Mouse (Mus musculus) c-Kit-positive CD71-positive TER-119-negative erythroid progenitor cells, embryonic 14.5 days (primary cell): ENCODE results near the gene Rps6kb2.
"Not testable (repeated sequence)": the region's sequence is repeated elsewhere in the genome, so short reads cannot be mapped to it uniquely, and the experiment has no call there.

Experiments used
- DNase-seq: peaks from one replicate; pipeline ENCODE4 v3.0.0-alpha.2; 2013; ENCODE audit warnings: low read depth

Rps6kb2 gene

GRCm38 (mm10) chr19:4142416-4143173, 20.6 kb downstream of the Rps6kb2 start:
- no peak for DNase-seq

GRCm38 (mm10) chr19:4140147-4140546, 23.0 kb downstream of the Rps6kb2 start:
- no peak for DNase-seq

- no peak for DNase-seq
Measured at GRCm38 (mm10) chr19:4139446-4139845, 23.7 kb downstream of the Rps6kb2 start, which contains the start of gene Gpr152. Gene Gpr152, plus strand, starts transcription at chr19:4139787.

GRCm38 (mm10) chr19:4137913-4138312, 25.2 kb downstream of the Rps6kb2 start:
- DNase-seq = no peak

- DNase-seq = no peak
Measured at GRCm38 (mm10) chr19:4136463-4136862, 26.7 kb downstream of the Rps6kb2 start.

GRCm38 (mm10) chr19:4135963-4136345, 27.2 kb downstream of the Rps6kb2 start:
- not testable (repeated sequence) for DNase-seq

GRCm38 (mm10) chr19:4135229-4135962, 27.8 kb downstream of the Rps6kb2 start:
- DNase-seq = not testable (repeated sequence)

GRCm38 (mm10) chr19:4134354-4134753, 28.8 kb downstream of the Rps6kb2 start:
- DNase-seq = no peak

- DNase-seq = no peak
Measured at GRCm38 (mm10) chr19:4131768-4132167, 31.4 kb downstream of the Rps6kb2 start.

GRCm38 (mm10) chr19:4131075-4131474, 32.1 kb downstream of the Rps6kb2 start:
- DNase-seq = peak; percentile 55

- DNase-seq = no peak
Measured at GRCm38 (mm10) chr19:4130106-4130505, 33.0 kb downstream of the Rps6kb2 start.

- DNase-seq = no peak
Measured at GRCm38 (mm10) chr19:4129462-4129861, 33.7 kb downstream of the Rps6kb2 start.

GRCm38 (mm10) chr19:4126759-4127495, 36.2 kb downstream of the Rps6kb2 start:
- DNase-seq = no peak

- peak; percentile 93 for DNase-seq
Measured at GRCm38 (mm10) chr19:4125741-4126696, 37.1 kb downstream of the Rps6kb2 start, which contains the start of gene Aip. Gene Aip, minus strand, starts transcription at chr19:4125858.

GRCm38 (mm10) chr19:4125268-4125667, 37.9 kb downstream of the Rps6kb2 start:
- not testable (repeated sequence) for DNase-seq

- no peak for DNase-seq
Measured at GRCm38 (mm10) chr19:4124432-4124831, 38.7 kb downstream of the Rps6kb2 start.

- peak; percentile 47 for DNase-seq
Measured at GRCm38 (mm10) chr19:4122411-4123370, 40.5 kb downstream of the Rps6kb2 start.

GRCm38 (mm10) chr19:4121896-4122295, 41.3 kb downstream of the Rps6kb2 start:
- DNase-seq = not testable (repeated sequence)

GRCm38 (mm10) chr19:4121097-4121805, 41.9 kb downstream of the Rps6kb2 start:
- DNase-seq = peak; percentile 99
